Mouse (Mus musculus): ENCODE results near the gene Fuca1. TPM values are rescaled to one million over a fixed set of nuclear protein-coding genes. Genes with fewer than 3 reads are reported as not detected.

Fuca1 gene
- polyA plus RNA-seq, 1 experiment from 2014 or later = 39.2 TPM

- Histone ChIP-seq H3K4me3 (ENCODE audit: low read depth, low read length) (peak overlapping the region; percentile 95), H3K36me3 (replicated peaks; ENCODE audit: control insufficient read depth, insufficient read depth, low read depth, low read length) (peaks cover 5% of the 10 kb centered on the region), H3K4me2 (ENCODE audit: low read depth, low read length) (peak overlapping the region; percentile 84), H3K27me3 (ENCODE audit: control insufficient read depth, insufficient read depth, low read length) (no peaks in the 10 kb centered on the region), H3K4me1 (ENCODE audit: control insufficient read depth, insufficient read depth, low read length) (no peaks in the 10 kb centered on the region; the same call in 1 of the 2 replicates), H3K9me3 (replicated peaks; ENCODE audit: control insufficient read depth, low read length) (no peaks in the 10 kb centered on the region), H3K27ac (replicated peaks; ENCODE audit: low read depth, low read length) (peak overlapping the region; percentile 73; the same call in 1 of the 2 replicates), H3K9ac (replicated peaks; ENCODE audit: low read length) (peak overlapping the region; percentile 95)
- no peak for ATAC-seq (replicated peaks; ENCODE audit: insufficient number of reproducible peaks, low FRiP score, low TSS enrichment, low read depth)
- 68% methylated on average over 9 of the region's 9 CpGs for WGBS
- DNase-seq (ENCODE audit: low spot score) = no peak
Observed at GRCm38 (mm10) chr4:135987714-135988113, 67.2 kb downstream of the Fuca1 start.

Other genes starting within 250 kb of the Fuca1 start
- gene Ifnlr1, start 234.4 kb upstream of the Fuca1 start, polyA plus RNA-seq (2014; fragmentation: Nextera tagmentation; extraction: Ambion mirVana) = 0.59 and 0.70 TPM in 2 replicates
- gene Il22ra1, start 192.6 kb upstream of the Fuca1 start, polyA plus RNA-seq (2014; fragmentation: Nextera tagmentation; extraction: Ambion mirVana) = not detected in 2 replicates
- gene Myom3, start 161.0 kb upstream of the Fuca1 start, polyA plus RNA-seq (2014; fragmentation: Nextera tagmentation; extraction: Ambion mirVana) = 0.31 TPM in 1 of 2 replicates, not detected in the other
- 421 and 489 TPM in 2 replicates for gene Srsf10, start 65.0 kb upstream of the Fuca1 start, polyA plus RNA-seq (2014; fragmentation: Nextera tagmentation; extraction: Ambion mirVana)
- gene Pnrc2, start 46.9 kb upstream of the Fuca1 start, polyA plus RNA-seq (2014; fragmentation: Nextera tagmentation; extraction: Ambion mirVana) = 227 and 251 TPM in 2 replicates
- 0.25 and 0.43 TPM in 2 replicates for gene Cnr2, start 25.3 kb upstream of the Fuca1 start, polyA plus RNA-seq (2014; fragmentation: Nextera tagmentation; extraction: Ambion mirVana)
- 67.0 and 76.0 TPM in 2 replicates for gene Hmgcl, start 25.7 kb downstream of the Fuca1 start, polyA plus RNA-seq (2014; fragmentation: Nextera tagmentation; extraction: Ambion mirVana)
- gene Gale, start 43.0 kb downstream of the Fuca1 start, polyA plus RNA-seq (2014; fragmentation: Nextera tagmentation; extraction: Ambion mirVana) = 23.1 and 25.8 TPM in 2 replicates
- 99.6 and 114 TPM in 2 replicates for gene Lypla2, start 51.9 kb downstream of the Fuca1 start, polyA plus RNA-seq (2014; fragmentation: Nextera tagmentation; extraction: Ambion mirVana)
- 65.3 and 67.9 TPM in 2 replicates for gene Pithd1, start 66.5 kb downstream of the Fuca1 start, polyA plus RNA-seq (2014; fragmentation: Nextera tagmentation; extraction: Ambion mirVana)
- 49.9 and 51.0 TPM in 2 replicates for gene Eloa, start 101.0 kb downstream of the Fuca1 start, polyA plus RNA-seq (2014; fragmentation: Nextera tagmentation; extraction: Ambion mirVana)
- 410 and 431 TPM in 2 replicates for gene Rpl11, start 132.7 kb downstream of the Fuca1 start, polyA plus RNA-seq (2014; fragmentation: Nextera tagmentation; extraction: Ambion mirVana)
- 608 and 653 TPM in 2 replicates for gene Id3, start 222.8 kb downstream of the Fuca1 start, polyA plus RNA-seq (2014; fragmentation: Nextera tagmentation; extraction: Ambion mirVana)